Mouse (Mus musculus): ENCODE results near the gene Dnajc30.
"Not testable (repeated sequence)": the region's sequence is repeated elsewhere in the genome, so short reads cannot be mapped to it uniquely, and the experiment has no call there.

Dnajc30 gene

GRCm38 (mm10) chr5:135064909-135065446 lies 976 bp downstream of the Dnajc30 start, which contains the start of gene Bud23:
Bud23 (minus strand) TSS chr5:135064959.
- not testable (repeated sequence) for DNase-seq

GRCm38 (mm10) chr5:135066008-135066407 lies 2.0 kb downstream of the Dnajc30 start:
- DNase-seq, result no peak

GRCm38 (mm10) chr5:135070448-135070847 lies 6.4 kb downstream of the Dnajc30 start:
- no peak for DNase-seq

- DNase-seq, result no peak
Measured at GRCm38 (mm10) chr5:135072061-135072460, 8.1 kb downstream of the Dnajc30 start.

- DNase-seq, result no peak
Measured at GRCm38 (mm10) chr5:135072720-135073119, 8.7 kb downstream of the Dnajc30 start.

GRCm38 (mm10) chr5:135073349-135074150 lies 9.5 kb downstream of the Dnajc30 start:
- no peak for DNase-seq

GRCm38 (mm10) chr5:135075655-135076054 lies 11.7 kb downstream of the Dnajc30 start:
- DNase-seq, result no peak

- peak; percentile 38 for DNase-seq
Measured at GRCm38 (mm10) chr5:135076368-135076767, 12.4 kb downstream of the Dnajc30 start.

- peak; percentile 85 for DNase-seq
Measured at GRCm38 (mm10) chr5:135076931-135077505, 13.0 kb downstream of the Dnajc30 start.

- DNase-seq, result peak; percentile 93
Measured at GRCm38 (mm10) chr5:135077564-135078481, 13.8 kb downstream of the Dnajc30 start, which contains the start of gene Vps37d. Vps37d (minus strand) TSS chr5:135078266.

GRCm38 (mm10) chr5:135078482-135078810 lies 14.4 kb downstream of the Dnajc30 start:
- peak; percentile 51 for DNase-seq

- DNase-seq, result no peak
Measured at GRCm38 (mm10) chr5:135079578-135079977, 15.6 kb downstream of the Dnajc30 start.

- peak; percentile 52 for DNase-seq
Measured at GRCm38 (mm10) chr5:135080539-135080938, 16.5 kb downstream of the Dnajc30 start.

GRCm38 (mm10) chr5:135086871-135087270 lies 22.9 kb downstream of the Dnajc30 start:
- DNase-seq, result no peak

- DNase-seq, result peak; percentile 85
Measured at GRCm38 (mm10) chr5:135089653-135090052, 25.7 kb downstream of the Dnajc30 start, which contains the start of gene Mlxipl. Mlxipl (plus strand) TSS chr5:135089890.

- no peak for DNase-seq
Measured at GRCm38 (mm10) chr5:135100981-135101380, 37.0 kb downstream of the Dnajc30 start.

- DNase-seq, result peak; percentile 56
Measured at GRCm38 (mm10) chr5:135103999-135104660, 40.1 kb downstream of the Dnajc30 start.

GRCm38 (mm10) chr5:135106758-135107256 lies 42.8 kb downstream of the Dnajc30 start:
- DNase-seq, result peak; percentile 98

- peak; percentile 97 for DNase-seq
Measured at GRCm38 (mm10) chr5:135107521-135108501, 43.8 kb downstream of the Dnajc30 start.

GRCm38 (mm10) chr5:135109017-135109416 lies 45.0 kb downstream of the Dnajc30 start:
- DNase-seq, result peak; percentile 73

- DNase-seq, result peak; percentile 69
Measured at GRCm38 (mm10) chr5:135109426-135109825, 45.4 kb downstream of the Dnajc30 start.
